Mouse (Mus musculus): ENCODE data around the gene Dpf2.
A peak's percentile ranks its signal among the peaks of the same experiment; 100 is the strongest.

DNA sequence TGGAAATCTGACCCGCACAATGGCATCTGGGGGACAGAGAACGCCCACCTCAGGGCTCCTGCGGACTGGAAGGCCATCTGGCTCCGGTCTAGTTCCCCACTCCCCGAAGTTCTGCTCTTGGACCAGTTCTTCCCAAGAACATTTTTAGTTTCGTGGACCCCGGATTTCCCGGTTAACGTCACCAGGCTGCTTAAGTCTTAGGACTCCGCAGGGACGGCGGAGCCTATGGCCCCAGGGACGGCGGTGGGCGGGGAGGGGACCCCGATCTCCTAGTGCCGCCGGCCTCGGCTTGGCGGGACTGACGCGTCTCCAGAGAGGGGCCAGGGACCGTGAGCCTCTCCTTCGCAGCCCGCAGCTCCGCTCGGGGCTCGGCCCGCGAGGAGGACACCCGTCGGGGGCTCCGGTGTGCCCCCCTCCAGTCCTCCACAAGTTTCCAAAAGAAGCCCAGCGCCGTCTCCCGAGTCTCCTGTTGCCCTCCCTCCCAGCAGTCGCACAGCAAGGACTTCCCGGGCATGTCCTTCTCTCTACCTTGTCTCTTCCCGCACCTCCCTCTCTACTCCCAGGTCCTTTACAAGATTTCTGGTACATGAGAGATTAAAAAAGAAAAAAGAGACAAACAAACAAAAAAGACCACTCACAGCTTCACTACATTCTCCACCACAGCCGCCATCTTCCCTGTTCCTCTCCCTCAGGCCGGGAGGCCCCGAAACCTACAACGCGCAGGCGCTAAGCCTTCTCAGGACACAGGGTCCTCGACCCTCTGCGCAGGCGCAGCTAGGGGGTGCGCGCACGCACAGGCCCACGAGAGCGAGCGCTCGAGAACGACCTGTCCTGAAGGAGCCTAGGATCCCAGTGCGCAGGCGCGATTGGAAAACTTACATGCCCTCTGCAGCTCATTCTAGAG lies 455 bp downstream of the Dpf2 start:
- TF ChIP-seq CTCF (IDR thresholded peaks at IDR 0.05; ENCODE audit: insufficient read depth, low read length): no peak
- peak; percentile 98; the same call in 1 of the 2 replicates for TF ChIP-seq POLR2A (IDR thresholded peaks at IDR 0.05; ENCODE audit: borderline replicate concordance, extremely low read depth, low read depth, low read length)
